Mouse (Mus musculus) induced T-regulatory cell, adult 2 months (primary cell): ENCODE results near the gene Lpin2.

Experiments
- DNase-seq: peaks from one replicate; pipeline ENCODE4 v3.0.0-alpha.2; 2012; ENCODE audit warnings: low read depth

Gene Lpin2

DNA sequence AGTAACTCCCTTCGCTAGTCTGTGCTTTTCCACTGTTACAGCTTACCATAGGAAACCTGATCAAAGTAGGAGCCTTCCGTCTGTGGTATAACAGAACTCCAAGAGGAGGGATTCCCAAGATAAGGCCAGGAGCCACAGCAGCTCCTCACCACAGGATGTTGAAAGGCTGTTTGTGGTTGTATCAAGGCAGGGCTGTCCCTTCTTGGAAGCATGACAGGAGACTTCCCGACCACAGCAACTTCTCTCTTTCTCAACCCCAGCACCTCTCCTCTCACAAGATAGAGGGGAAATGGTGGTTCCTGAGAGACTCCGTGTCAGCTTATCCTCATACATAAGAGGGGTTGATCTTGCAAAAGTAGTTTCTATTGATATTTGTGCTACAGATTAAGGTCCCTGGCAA is 82.4 kb downstream of the Lpin2 start:
- DNase-seq = no peak

GRCm38 (mm10) chr17:71265336-71266051 is 83.1 kb downstream of the Lpin2 start:
- DNase-seq = no peak

GRCm38 (mm10) chr17:71267374-71267773 is 85.0 kb downstream of the Lpin2 start:
- DNase-seq = no peak

- DNase-seq = no peak
These were observed 85.8 kb downstream of the Lpin2 start for GRCm38 (mm10) chr17:71268152-71268551.

DNA sequence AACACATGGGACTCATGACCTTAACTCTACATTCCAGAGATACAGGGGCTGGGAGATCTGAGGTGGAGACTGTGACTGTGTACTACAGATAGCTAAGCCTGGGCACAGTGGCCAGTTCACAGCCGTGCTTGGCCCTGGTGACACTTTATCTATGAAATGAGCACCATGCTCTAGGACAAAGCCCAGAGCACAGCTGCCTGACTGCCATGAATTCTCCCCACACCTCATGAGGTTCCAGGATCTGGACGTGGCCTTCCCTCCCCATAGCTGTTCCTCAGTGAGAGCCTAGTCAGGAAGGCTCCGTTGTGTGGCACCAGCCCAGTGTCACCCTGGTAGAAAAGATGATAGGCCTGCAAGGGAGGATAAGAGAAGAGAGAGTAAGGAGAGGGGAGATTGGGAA is 86.2 kb downstream of the Lpin2 start:
- no peak for DNase-seq

DNA sequence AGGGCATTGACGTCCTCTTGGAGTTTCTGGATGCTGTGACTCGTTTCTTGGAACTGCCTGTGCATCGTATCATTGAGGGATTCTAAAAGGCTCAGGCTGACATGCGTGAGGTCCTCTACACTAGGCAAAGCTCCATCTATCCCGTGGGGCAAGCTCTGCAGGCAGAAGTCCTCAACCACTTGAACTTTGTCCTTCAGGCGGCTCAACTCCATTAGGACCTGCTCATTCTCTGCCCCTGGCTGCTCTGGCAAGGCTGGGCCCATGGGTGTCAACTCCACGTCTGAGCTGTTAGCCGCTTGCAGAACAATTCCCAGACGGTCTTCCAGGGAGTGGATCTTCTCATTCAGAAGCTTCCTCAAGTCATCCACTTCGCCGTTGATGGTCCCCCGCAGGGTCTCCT is 91.5 kb downstream of the Lpin2 start:
- DNase-seq = no peak

- no peak for DNase-seq
These were observed 94.4 kb downstream of the Lpin2 start for GRCm38 (mm10) chr17:71276771-71277170.

DNA sequence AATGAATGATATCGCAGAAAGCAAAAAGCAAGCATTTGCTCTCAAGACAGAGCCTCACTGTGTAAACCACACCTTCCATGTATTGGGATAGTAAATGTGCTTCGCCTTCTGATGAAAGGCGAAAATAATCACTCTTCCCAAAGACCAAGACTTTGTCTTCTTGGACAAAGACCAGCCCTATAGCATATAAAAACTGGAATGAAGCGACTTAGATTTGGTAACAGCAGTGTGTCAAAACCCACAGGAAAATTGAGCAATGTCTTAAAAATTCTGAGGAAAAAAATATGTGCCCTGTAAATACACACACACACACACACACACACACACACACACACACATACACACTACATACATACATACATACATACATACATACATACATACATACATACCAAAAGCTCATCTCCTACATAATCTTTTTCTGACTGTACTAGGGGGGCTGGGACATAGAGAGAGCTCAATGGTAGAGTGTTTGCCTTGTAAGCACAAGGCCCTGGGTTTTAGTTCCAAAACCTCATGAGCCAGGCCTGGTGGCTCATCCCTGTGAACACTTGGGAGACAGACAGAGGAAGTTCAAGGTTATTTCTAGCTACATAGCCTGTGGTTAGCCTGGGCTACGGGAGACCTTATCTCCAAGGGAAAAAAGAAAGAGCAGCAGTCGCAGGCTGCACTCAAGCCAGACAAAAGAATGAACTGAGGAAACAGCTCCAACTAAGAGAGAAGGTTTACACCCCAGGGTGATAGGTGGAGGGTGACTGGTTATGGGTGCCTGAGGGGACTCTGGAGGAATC is 95.5 kb downstream of the Lpin2 start:
- no peak for DNase-seq

DNA sequence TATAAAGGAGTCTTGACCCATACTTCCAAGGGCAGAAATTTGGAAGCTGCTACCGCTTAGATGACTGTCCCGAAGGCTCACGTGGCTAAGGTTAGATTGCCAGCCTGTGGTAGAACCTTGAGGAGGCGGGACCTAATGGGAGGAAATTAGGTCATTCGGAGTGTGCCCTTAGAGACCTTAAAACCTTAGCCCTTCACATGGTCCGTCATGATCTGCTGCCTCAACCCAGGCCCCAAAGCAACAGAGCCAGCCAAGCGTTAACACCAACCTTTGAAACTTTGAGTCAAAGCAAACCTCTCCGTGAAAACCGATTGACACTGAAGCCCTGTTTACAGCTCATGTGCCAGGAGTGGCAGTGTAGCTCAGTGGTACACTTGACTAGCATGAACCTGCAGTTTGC is 100.4 kb downstream of the Lpin2 start:
- no peak for DNase-seq

GRCm38 (mm10) chr17:71283237-71283636 is 100.9 kb downstream of the Lpin2 start:
- DNase-seq = no peak

DNA sequence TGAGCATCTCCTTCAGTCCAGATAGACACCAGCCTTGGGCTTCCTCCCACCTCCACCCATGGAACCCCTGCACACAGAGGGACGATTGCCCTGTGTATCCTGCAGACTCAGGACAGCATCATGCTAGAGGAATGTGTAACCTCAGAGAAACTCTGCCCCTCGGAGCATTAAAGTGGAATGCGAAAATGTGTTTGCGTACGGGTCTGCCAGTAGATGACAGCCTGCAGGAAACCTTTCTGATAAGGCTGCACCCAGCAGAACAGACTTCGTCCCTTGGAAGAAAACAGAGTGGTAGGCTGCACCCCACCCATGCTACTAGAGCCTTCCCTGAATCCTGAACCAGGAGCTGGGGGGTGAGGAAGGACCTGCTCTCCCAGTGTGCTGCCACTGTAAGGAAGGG is 102.5 kb downstream of the Lpin2 start:
- DNase-seq = no peak

DNA sequence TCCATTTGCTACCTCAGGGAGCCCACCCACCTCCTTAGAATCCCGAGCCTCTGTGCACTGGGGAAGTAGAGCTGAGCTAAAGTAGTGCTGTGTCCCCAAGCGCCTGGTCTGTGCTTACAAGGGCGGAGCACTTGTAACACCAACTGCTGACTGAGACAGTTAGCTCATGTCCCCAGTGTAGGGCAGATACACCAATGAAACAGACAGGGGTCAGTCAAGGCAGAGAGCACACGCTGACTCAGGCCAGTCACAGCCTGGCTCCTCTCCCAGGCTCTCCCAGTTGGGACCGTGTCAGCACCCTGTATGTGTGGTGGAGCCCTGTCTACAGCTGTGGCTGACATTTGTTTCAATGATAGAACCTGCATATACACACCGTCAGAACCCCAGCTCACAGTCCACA is 103.6 kb downstream of the Lpin2 start:
- no peak for DNase-seq

- no peak for DNase-seq
These were observed 105.2 kb downstream of the Lpin2 start for GRCm38 (mm10) chr17:71287586-71287985.

- DNase-seq = peak; percentile 26
These were observed 105.9 kb downstream of the Lpin2 start for GRCm38 (mm10) chr17:71288145-71288758.

DNA sequence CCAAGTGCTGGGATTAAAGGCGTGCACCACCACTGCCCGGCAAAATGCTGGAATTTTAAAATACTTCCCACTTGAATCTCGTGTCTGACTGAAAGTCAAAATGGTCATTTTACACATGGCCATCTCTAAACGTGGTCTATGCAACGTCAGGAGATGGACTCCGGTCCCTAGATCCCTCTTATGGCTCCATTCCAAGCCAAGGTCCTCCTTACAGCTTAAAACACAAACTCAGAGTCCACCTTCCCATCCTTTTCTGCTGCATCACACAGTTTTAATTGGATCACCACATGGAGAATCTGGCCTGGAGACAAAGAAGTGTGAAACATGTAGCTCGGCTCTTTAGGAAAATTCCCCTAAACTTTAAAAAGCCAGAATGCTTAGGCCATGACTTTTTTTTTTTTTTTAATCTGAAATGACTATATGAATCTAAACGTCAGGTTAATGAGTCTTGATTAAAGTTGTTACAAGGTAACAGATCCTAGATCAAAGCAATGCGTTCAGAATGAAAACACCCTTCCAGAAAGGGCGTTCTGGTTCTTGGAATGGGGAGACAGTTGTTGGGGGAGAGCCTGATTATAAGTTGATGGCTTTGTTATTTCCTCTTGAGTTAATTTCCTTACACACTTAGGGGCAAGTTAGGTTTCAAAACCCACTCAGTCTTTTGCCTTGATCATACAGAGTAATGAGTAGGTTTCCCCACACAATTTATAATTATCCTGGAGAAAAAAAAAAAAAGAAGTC is 106.6 kb downstream of the Lpin2 start:
- no peak for DNase-seq

DNA sequence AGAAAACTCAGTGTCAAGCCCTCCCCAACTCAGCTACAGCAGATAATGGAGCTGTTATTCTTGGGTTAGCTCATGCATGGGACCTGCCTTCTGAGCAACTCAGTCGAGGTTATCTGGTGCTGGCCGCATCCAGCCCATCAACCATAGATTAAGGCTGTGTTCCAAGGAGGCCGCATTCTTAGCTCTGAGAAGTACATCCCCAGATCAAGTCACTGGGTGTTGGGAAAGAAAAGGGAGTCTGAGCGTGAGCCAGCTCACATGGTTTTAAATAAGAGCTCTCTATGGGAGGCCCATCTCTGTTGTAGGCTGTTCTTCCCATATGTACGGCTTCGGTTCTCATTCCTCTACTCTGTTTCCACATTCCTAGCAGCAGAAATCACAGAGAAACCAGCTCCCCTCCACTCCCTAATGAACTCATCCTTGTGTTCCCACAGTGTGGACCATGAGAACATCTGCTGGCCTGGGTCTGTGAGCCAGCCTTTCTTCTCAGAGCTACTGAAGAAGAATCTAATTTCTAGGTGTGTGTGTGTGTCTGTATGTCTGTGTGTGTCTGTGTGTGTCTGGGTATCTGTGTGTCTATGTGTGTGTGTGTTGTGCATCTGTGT is 107.3 kb downstream of the Lpin2 start:
- DNase-seq = no peak

- DNase-seq = no peak
These were observed 108.4 kb downstream of the Lpin2 start for GRCm38 (mm10) chr17:71290486-71291410.

DNA sequence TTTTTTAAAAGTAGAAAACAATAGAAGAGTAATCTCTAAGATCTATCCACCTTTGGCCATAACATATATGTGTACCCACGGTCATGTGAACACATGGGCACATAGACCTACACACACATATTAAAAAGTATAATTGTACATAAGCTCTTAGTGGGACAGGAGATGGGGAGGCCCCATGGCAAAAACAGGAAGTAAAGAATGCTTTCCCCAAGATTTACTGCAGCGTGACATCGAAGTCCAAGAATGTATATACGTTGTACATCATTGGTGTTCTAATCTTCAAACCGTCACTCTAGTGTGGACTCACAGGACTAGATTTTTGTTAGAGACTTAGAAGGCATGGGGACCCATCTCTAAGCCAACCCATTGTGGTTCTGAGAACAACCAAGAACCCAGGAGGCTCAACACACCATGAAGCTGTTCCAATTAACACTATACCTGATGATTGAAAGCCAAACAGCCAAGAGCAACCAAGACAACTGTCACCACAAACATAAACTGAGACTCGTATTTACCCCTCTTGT is 109.6 kb downstream of the Lpin2 start:
- no peak for DNase-seq

GRCm38 (mm10) chr17:71292897-71293296 is 110.5 kb downstream of the Lpin2 start:
- DNase-seq = no peak

- DNase-seq = no peak
These were observed 112.2 kb downstream of the Lpin2 start for GRCm38 (mm10) chr17:71294570-71294969.
